Mouse (Mus musculus) midbrain, embryonic 13.5 days (tissue): ENCODE data around the gene Adcy3. TPM values are rescaled to one million over a fixed set of nuclear protein-coding genes. Genes with fewer than 3 reads are reported as not detected.

Experiments used
- ATAC-seq: fragments of 200-750 bp; cut with Nextera tagmentation; 2 replicates; pipeline ENCODE4 v1.8.0; 2017; ENCODE audit warnings: mild to moderate bottlenecking, moderate TSS enrichment, moderate library complexity
- H3K27ac ChIP-seq: fragments of 300-500 bp; sonication (generic); 2 replicates; pipeline ENCODE4 v1.5.1; 2015; ENCODE audit warnings: inconsistent platforms, mild to moderate bottlenecking, moderate library complexity
- H3K27me3 ChIP-seq: fragments of 300-500 bp; sonication (generic); 2 replicates; pipeline ENCODE4 v1.6.1; 2015; ENCODE audit warnings: mild to moderate bottlenecking, inconsistent platforms
- H3K36me3 ChIP-seq: fragments of 300-500 bp; sonication (generic); 2 replicates; pipeline ENCODE4 v1.6.1; 2015; ENCODE audit warnings: mild to moderate bottlenecking, inconsistent platforms
- H3K4me1 ChIP-seq: fragments of 300-500 bp; sonication (generic); replicated peaks from 2 replicates; pipeline ENCODE4 v1.6.1; 2015; ENCODE audit warnings: inconsistent platforms
- H3K4me2 ChIP-seq: fragments of 300-500 bp; sonication (generic); replicated peaks from 2 replicates; pipeline ENCODE4 v1.6.1; 2015; ENCODE audit warnings: moderate library complexity, mild to moderate bottlenecking, inconsistent platforms
- H3K4me3 ChIP-seq: fragments of 300-500 bp; sonication (generic); replicated peaks from 2 replicates; pipeline ENCODE4 v1.5.1; 2015; ENCODE audit warnings: mild to moderate bottlenecking, inconsistent platforms
- H3K9ac ChIP-seq: fragments of 300-500 bp; sonication (generic); replicated peaks from 2 replicates; pipeline ENCODE4 v1.6.1; 2015; ENCODE audit warnings: mild to moderate bottlenecking, inconsistent platforms
- H3K9me3 ChIP-seq: fragments of 300-500 bp; sonication (generic); 2 replicates; pipeline ENCODE4 v1.6.1; 2016; ENCODE audit warnings: mild to moderate bottlenecking, inconsistent platforms
- WGBS: fragments of 180-500 bp; shearing (Covaris S2); methylation state at CpG from one replicate; pipeline ENCODE4 v1.1.7; 2015; 5-methylcytosine and 5-hydroxymethylcytosine counted together
- polyA plus RNA-seq: library from polyadenylated mRNA; unstranded; fragments of >200 nt; fragmentation: Nextera tagmentation; extraction: Ambion mirVana; gene quantifications from 2 replicates; pipeline ENCODE4 v1.2.1, GENCODE M21; 2015

The Adcy3 gene
- 4.8 and 5.8 TPM in 2 replicates for polyA plus RNA-seq

- Histone ChIP-seq H3K27me3 (no peaks in the 10 kb centered on the region), H3K9ac (peak within 1 kb of the TSS; percentile 80), H3K36me3 (no peaks in the 10 kb centered on the region), H3K9me3 (peaks cover 5% of the 10 kb centered on the region; the same call in 1 of the 2 replicates), H3K4me1 (peaks cover 20% of the 10 kb centered on the region), H3K4me3 (peak within 1 kb of the TSS; percentile 59), H3K4me2 (peak within 1 kb of the TSS; percentile 84), H3K27ac (peak within 1 kb of the TSS; percentile 64)
- peak; percentile 90 for ATAC-seq
- under 1% methylated on average over 78 of the region's 83 CpGs for WGBS
Observed at GRCm38 (mm10) chr12:4132941-4133846, at the start of gene Adcy3. TSS of gene Adcy3 (plus strand) at chr12:4133103.

GRCm38 (mm10) chr12:4083441-4083840, 49.5 kb upstream of the Adcy3 start:
- Histone ChIP-seq H3K9ac (peak overlapping the region; percentile 56), H3K4me3 (peak overlapping the region; percentile 59), H3K27me3 (no peaks in the 10 kb centered on the region), H3K36me3 (peaks cover 19% of the 10 kb centered on the region), H3K27ac (no peak overlapping the region), H3K9me3 (no peaks in the 10 kb centered on the region), H3K4me1 (peaks cover 19% of the 10 kb centered on the region), H3K4me2 (peak overlapping the region; percentile 61)
- 71% methylated on average over 8 of the region's 8 CpGs for WGBS
- no peak for ATAC-seq

- Histone ChIP-seq H3K36me3 (peaks cover 50% of the 10 kb centered on the region), H3K27me3 (no peaks in the 10 kb centered on the region), H3K4me2 (no peak overlapping the region), H3K9ac (no peak overlapping the region), H3K27ac (no peak overlapping the region), H3K9me3 (no peaks in the 10 kb centered on the region), H3K4me3 (no peak overlapping the region), H3K4me1 (no peaks in the 10 kb centered on the region)
- WGBS = 76% methylated on average over 4 of the region's 4 CpGs
- peak; percentile 83 for ATAC-seq
Observed at GRCm38 (mm10) chr12:4107383-4107782, 25.5 kb upstream of the Adcy3 start.

- 89% methylated on average over 9 of the region's 9 CpGs for WGBS
- no peaks in the 10 kb centered on the region for H3K27me3 ChIP-seq
- H3K4me2 ChIP-seq = no peak overlapping the region
- no peaks in the 10 kb centered on the region for H3K36me3 ChIP-seq
- no peak overlapping the region for H3K4me3 ChIP-seq
- H3K9ac ChIP-seq = no peak overlapping the region
- H3K4me1 ChIP-seq = no peaks in the 10 kb centered on the region
- no peak for ATAC-seq
- no peak overlapping the region for H3K27ac ChIP-seq
- no peaks in the 10 kb centered on the region for H3K9me3 ChIP-seq
Observed at GRCm38 (mm10) chr12:4116132-4116531, 16.8 kb upstream of the Adcy3 start.

GRCm38 (mm10) chr12:4117136-4117535, 15.8 kb upstream of the Adcy3 start:
- no peak overlapping the region for H3K27ac ChIP-seq
- H3K9me3 ChIP-seq = no peaks in the 10 kb centered on the region
- no peaks in the 10 kb centered on the region for H3K27me3 ChIP-seq
- H3K36me3 ChIP-seq = no peaks in the 10 kb centered on the region
- no peak for ATAC-seq
- no peak overlapping the region for H3K4me3 ChIP-seq
- H3K4me2 ChIP-seq = no peak overlapping the region
- 90% methylated on average over 3 of the region's 3 CpGs for WGBS
- no peak overlapping the region for H3K9ac ChIP-seq
- H3K4me1 ChIP-seq = no peaks in the 10 kb centered on the region

GRCm38 (mm10) chr12:4117579-4117978, 15.3 kb upstream of the Adcy3 start:
- H3K4me1 ChIP-seq = no peaks in the 10 kb centered on the region
- H3K27ac ChIP-seq = no peak overlapping the region
- H3K4me3 ChIP-seq = no peak overlapping the region
- H3K36me3 ChIP-seq = no peaks in the 10 kb centered on the region
- ATAC-seq = no peak
- 83% methylated on average over 4 of the region's 4 CpGs for WGBS
- H3K4me2 ChIP-seq = no peak overlapping the region
- H3K27me3 ChIP-seq = no peaks in the 10 kb centered on the region
- H3K9me3 ChIP-seq = no peaks in the 10 kb centered on the region
- no peak overlapping the region for H3K9ac ChIP-seq

GRCm38 (mm10) chr12:4127346-4127745, 5.6 kb upstream of the Adcy3 start:
- Histone ChIP-seq H3K36me3 (no peaks in the 10 kb centered on the region), H3K4me3 (no peak overlapping the region), H3K4me1 (no peaks in the 10 kb centered on the region), H3K9me3 (peaks cover 5% of the 10 kb centered on the region; the same call in 1 of the 2 replicates), H3K9ac (no peak overlapping the region), H3K27ac (no peak overlapping the region), H3K27me3 (no peaks in the 10 kb centered on the region), H3K4me2 (no peak overlapping the region)
- ATAC-seq = no peak
- 87% methylated on average over 7 of the region's 7 CpGs for WGBS

- Histone ChIP-seq H3K4me1 (peaks cover 20% of the 10 kb centered on the region), H3K27ac (no peak overlapping the region), H3K4me2 (peak overlapping the region; percentile 84), H3K4me3 (peak overlapping the region; percentile 59), H3K36me3 (no peaks in the 10 kb centered on the region), H3K9me3 (peaks cover 5% of the 10 kb centered on the region; the same call in 1 of the 2 replicates), H3K27me3 (no peaks in the 10 kb centered on the region), H3K9ac (peak overlapping the region; percentile 80)
- peak; percentile 38 for ATAC-seq
- WGBS = 43% methylated on average over 11 of the region's 11 CpGs
Observed at GRCm38 (mm10) chr12:4133847-4134212, 927 bp downstream of the Adcy3 start.

- 0 out of 2 replicates have a peak, but pooled peaks cover 3% of the 10 kb centered on the region for H3K4me1 ChIP-seq
- WGBS = 91% methylated on average over 5 of the region's 5 CpGs
- no peak overlapping the region for H3K9ac ChIP-seq
- no peak overlapping the region for H3K4me3 ChIP-seq
- no peaks in the 10 kb centered on the region for H3K9me3 ChIP-seq
- no peak for ATAC-seq
- H3K27ac ChIP-seq = no peak overlapping the region
- no peak overlapping the region for H3K4me2 ChIP-seq
- no peaks in the 10 kb centered on the region for H3K27me3 ChIP-seq
- no peaks in the 10 kb centered on the region for H3K36me3 ChIP-seq
Observed at GRCm38 (mm10) chr12:4143179-4143578, 10.3 kb downstream of the Adcy3 start.

GRCm38 (mm10) chr12:4150936-4151335, 18.0 kb downstream of the Adcy3 start:
- no peak for ATAC-seq
- H3K4me3 ChIP-seq = no peak overlapping the region
- H3K9me3 ChIP-seq = no peaks in the 10 kb centered on the region
- no peak overlapping the region for H3K9ac ChIP-seq
- no peaks in the 10 kb centered on the region for H3K27me3 ChIP-seq
- 94% methylated on average over 2 of the region's 2 CpGs for WGBS
- no peak overlapping the region for H3K4me2 ChIP-seq
- no peaks in the 10 kb centered on the region for H3K36me3 ChIP-seq
- H3K27ac ChIP-seq = no peak overlapping the region
- H3K4me1 ChIP-seq = no peaks in the 10 kb centered on the region

GRCm38 (mm10) chr12:4151969-4152368, 19.1 kb downstream of the Adcy3 start:
- no peak for ATAC-seq
- no peak overlapping the region for H3K9ac ChIP-seq
- H3K36me3 ChIP-seq = no peaks in the 10 kb centered on the region

GRCm38 (mm10) chr12:4157466-4157865, 24.6 kb downstream of the Adcy3 start:
- Histone ChIP-seq H3K9ac (no peak overlapping the region), H3K36me3 (no peaks in the 10 kb centered on the region), H3K27me3 (no peaks in the 10 kb centered on the region), H3K4me1 (no peaks in the 10 kb centered on the region), H3K9me3 (no peaks in the 10 kb centered on the region), H3K27ac (no peak overlapping the region), H3K4me2 (no peak overlapping the region), H3K4me3 (no peak overlapping the region)
- 87% methylated on average over 2 of the region's 2 CpGs for WGBS
- no peak for ATAC-seq

More at GRCm38 (mm10) chr12:4151969-4152368, 19.1 kb downstream of the Adcy3 start:
- 94% methylated on average over 3 of the region's 3 CpGs for WGBS
- Histone ChIP-seq H3K4me2 (no peak overlapping the region), H3K27ac (no peak overlapping the region), H3K4me3 (no peak overlapping the region), H3K4me1 (no peaks in the 10 kb centered on the region), H3K9me3 (no peaks in the 10 kb centered on the region), H3K27me3 (no peaks in the 10 kb centered on the region)
